Mouse (Mus musculus): ENCODE measurements around the gene Pxt1.
A peak's percentile ranks its signal among the peaks of the same experiment; 100 is the strongest.

Pxt1 gene

GRCm38 (mm10) chr17:28915060-28915628 is 28.5 kb downstream of the Pxt1 start, which contains the start of gene 4930539E08Rik:
Gene 4930539E08Rik (minus strand): TSS chr17:28915324.
- DNase-seq (ENCODE audit: low read depth in 1 of 2, low spot score in 2 of 2) = no peak

GRCm38 (mm10) chr17:28913940-28914339 is 29.7 kb downstream of the Pxt1 start:
- DNase-seq (ENCODE audit: low read depth in 1 of 2, low spot score in 2 of 2) = no peak

GRCm38 (mm10) chr17:28913200-28913599 is 30.4 kb downstream of the Pxt1 start:
- no peak for DNase-seq (ENCODE audit: low read depth in 1 of 2, low spot score in 2 of 2)

GRCm38 (mm10) chr17:28910139-28910538 is 33.5 kb downstream of the Pxt1 start:
- DNase-seq (ENCODE audit: low read depth in 1 of 2, low spot score in 2 of 2) = no peak

- DNase-seq (ENCODE audit: low read depth in 1 of 2, low spot score in 2 of 2) = peak in 1 of 2 experiments; percentile 19
Measured at GRCm38 (mm10) chr17:28909252-28909941, 34.2 kb downstream of the Pxt1 start.

GRCm38 (mm10) chr17:28907959-28908358 is 35.7 kb downstream of the Pxt1 start:
- DNase-seq (ENCODE audit: low read depth in 1 of 2, low spot score in 2 of 2) = no peak

GRCm38 (mm10) chr17:28905377-28905916 is 38.2 kb downstream of the Pxt1 start:
- DNase-seq (ENCODE audit: low read depth in 1 of 2, low spot score in 2 of 2) = no peak

GRCm38 (mm10) chr17:28904546-28905376 is 38.9 kb downstream of the Pxt1 start:
- peak in 1 of 2 experiments; percentile 56 for DNase-seq (ENCODE audit: low read depth in 1 of 2, low spot score in 2 of 2)

- DNase-seq (ENCODE audit: low read depth in 1 of 2, low spot score in 2 of 2) = no peak
Measured at GRCm38 (mm10) chr17:28901559-28901958, 42.1 kb downstream of the Pxt1 start.

- DNase-seq (ENCODE audit: low read depth in 1 of 2, low spot score in 2 of 2) = no peak
Measured at GRCm38 (mm10) chr17:28899427-28899826, 44.2 kb downstream of the Pxt1 start.

- DNase-seq (ENCODE audit: low read depth in 1 of 2, low spot score in 2 of 2) = no peak
Measured at GRCm38 (mm10) chr17:28898249-28898648, 45.4 kb downstream of the Pxt1 start.

- DNase-seq (ENCODE audit: low read depth in 1 of 2, low spot score in 2 of 2) = no peak
Measured at GRCm38 (mm10) chr17:28897817-28898216, 45.8 kb downstream of the Pxt1 start.

GRCm38 (mm10) chr17:28896095-28896780 is 47.4 kb downstream of the Pxt1 start:
- no peak for DNase-seq (ENCODE audit: low read depth in 1 of 2, low spot score in 2 of 2)

- DNase-seq (ENCODE audit: low read depth in 1 of 2, low spot score in 2 of 2) = no peak
Measured at GRCm38 (mm10) chr17:28895217-28895875, 48.3 kb downstream of the Pxt1 start.

- peak in 1 of 2 experiments; percentile 32 for DNase-seq (ENCODE audit: low read depth in 1 of 2, low spot score in 2 of 2)
Measured at GRCm38 (mm10) chr17:28894050-28894767, 49.4 kb downstream of the Pxt1 start.

GRCm38 (mm10) chr17:28886266-28886665 is 57.4 kb downstream of the Pxt1 start:
- no peak for DNase-seq (ENCODE audit: low read depth in 1 of 2, low spot score in 2 of 2)

- no peak for DNase-seq (ENCODE audit: low read depth in 1 of 2, low spot score in 2 of 2)
Measured at GRCm38 (mm10) chr17:28885231-28885630, 58.4 kb downstream of the Pxt1 start.

Data from monocyte, adult 2 months (primary cell).